Mouse (Mus musculus) MEL (cell line): ENCODE measurements at regions not wholly inside any gene's neighbourhood (a gene's known extent, or its start where the extent isn't known, plus 50 kb on each side); places are given as distances from the start of the nearest gene placed in this dataset.

Source experiments
- CTCF ChIP-seq, 3 experiments: IDR thresholded peaks in 2 of 3; conservative IDR thresholded peaks in 1 of 3; 2 replicates each; pipeline ENCODE4 v1.5.1; 2011 to 2012; ENCODE audit warnings: low read length in 3 of 3, low read depth in 2 of 3, mild to moderate bottlenecking in 2 of 3, improper control_type of control experiment in 1 of 3, inconsistent platforms in 1 of 3, mixed read lengths in 1 of 3, moderate library complexity in 1 of 3; ENCODE audit not compliant: control insufficient read depth in 1 of 3, insufficient read depth in 1 of 3, poor library complexity in 1 of 3, severe bottlenecking in 1 of 3
- ELF1 ChIP-seq: IDR thresholded peaks from 2 replicates; pipeline ENCODE4 v1.6.1; 2014; ENCODE audit warnings: low read depth, mild to moderate bottlenecking, inconsistent platforms, low read length, improper control_type of control experiment, moderate library complexity
- EP300 ChIP-seq, 2 experiments: IDR thresholded peaks; 2 replicates each; pipeline ENCODE4 v1.6.1; 2011; ENCODE audit warnings: improper control_type of control experiment in 2 of 2, low read length in 2 of 2, low read depth in 1 of 2, mild to moderate bottlenecking in 1 of 2
- MAFK ChIP-seq: IDR thresholded peaks from 2 replicates; pipeline ENCODE4 v1.6.1; 2011; ENCODE audit warnings: low read depth, mild to moderate bottlenecking, low read length, improper control_type of control experiment, borderline replicate concordance
- MEF2A ChIP-seq: IDR thresholded peaks from 2 replicates; pipeline ENCODE4 v1.6.1; 2014; ENCODE audit warnings: low read depth, mild to moderate bottlenecking, inconsistent platforms, low read length, improper control_type of control experiment; ENCODE audit not compliant: poor library complexity, insufficient replicate concordance, severe bottlenecking; ENCODE audit errors: extremely low read depth
- RCOR1 ChIP-seq: IDR thresholded peaks from 2 replicates; pipeline ENCODE4 v1.6.1; 2012; ENCODE audit warnings: low read depth, mild to moderate bottlenecking, inconsistent platforms, low read length, improper control_type of control experiment
- TCF12 ChIP-seq: IDR thresholded peaks from 2 replicates; pipeline ENCODE4 v1.6.1; 2014; ENCODE audit warnings: low read depth, mild to moderate bottlenecking, inconsistent platforms, low read length, improper control_type of control experiment, moderate library complexity
- USF1 ChIP-seq: IDR thresholded peaks from 2 replicates; pipeline ENCODE4 v1.6.1; 2014; ENCODE audit warnings: low read depth, mild to moderate bottlenecking, inconsistent platforms, low read length, improper control_type of control experiment, moderate library complexity
- USF2 ChIP-seq, 2 experiments: IDR thresholded peaks; 2 replicates each; pipeline ENCODE4 v1.6.1; 2011 to 2012; ENCODE audit warnings: improper control_type of control experiment in 2 of 2, low read length in 2 of 2, borderline replicate concordance in 1 of 2, inconsistent platforms in 1 of 2, low read depth in 1 of 2, mild to moderate bottlenecking in 1 of 2; ENCODE audit not compliant: insufficient read depth in 1 of 2

- TF ChIP-seq EP300 (IDR thresholded peaks at IDR 0.05; ENCODE audit: low read depth in 1 of 2, low read length in 2 of 2) = no peak
- no peak for TF ChIP-seq CTCF (IDR thresholded peaks at IDR 0.05 in 2 of 3, conservative IDR thresholded peaks at IDR 0.05 in 1 of 3; ENCODE audit: control insufficient read depth in 1 of 3, insufficient read depth in 1 of 3, low read depth in 2 of 3, low read length in 3 of 3, poor library complexity in 1 of 3, severe bottlenecking in 1 of 3)
- TF ChIP-seq USF1 = no peak
- TF ChIP-seq ELF1 = no peak
- TF ChIP-seq RCOR1 = no peak
- no peak for TF ChIP-seq USF2 (IDR thresholded peaks at IDR 0.05; ENCODE audit: borderline replicate concordance in 1 of 2, insufficient read depth in 1 of 2, low read depth in 1 of 2, low read length in 2 of 2)
- TF ChIP-seq MEF2A = no peak
- no peak for TF ChIP-seq TCF12
- no peak for TF ChIP-seq MAFK
Observed at GRCm38 (mm10) chr2:61247336-61247735, 284.3 kb upstream of the Rbms1 start.
